ENCODE assay signal across 9 mouse cellular contexts in genomic region chr12:18514171-18514570, GRCm38 (mm10). TPM values are rescaled to one million over a fixed set of nuclear protein-coding genes. Genes with fewer than 3 reads are reported as not detected.
DNase-seq lines count a peak whose midpoint lies in the region; ATAC-seq lines count a peak whose summit lies in the region.
"Had no signal": no experiment of that assay in that cellular context is flagged by ENCODE, and none has a peak within 500 bp of the region (broad histone marks: within the 10 kb centered on the region; RNA-seq: fewer than 3 reads in every experiment).

5730507C01Rik (plus strand) TSS chr12:18514510.

- intact Hi-C loops in left cerebral cortex, postnatal 36 days (cut with DNase I) = no loop called here

- no peaks in the 10 kb centered on the region for H3K9me3 ChIP-seq in intestine, embryonic 14.5 days (ENCODE audit: control insufficient read depth, low read length)

- peak within 1 kb of the TSS; percentile 59 for H3K9ac ChIP-seq in intestine, embryonic 14.5 days (ENCODE audit: low read length)

- H3K4me2 ChIP-seq in intestine, embryonic 14.5 days (ENCODE audit: low read length) = peak within 1 kb of the TSS; percentile 46

- no peaks in the 10 kb centered on the region for H3K36me3 ChIP-seq in intestine, embryonic 14.5 days (ENCODE audit: control insufficient read depth, insufficient read depth, low read length)

- no peaks in the 10 kb centered on the region for H3K27me3 ChIP-seq in intestine, embryonic 14.5 days (replicated peaks; ENCODE audit: control insufficient read depth, insufficient read depth, low read length)

- H3K4me1 ChIP-seq in intestine, embryonic 14.5 days (replicated peaks; ENCODE audit: control insufficient read depth, insufficient read depth, low read length) = no peaks in the 10 kb centered on the region

- ATAC-seq in intestine, embryonic 14.5 days (replicated peaks; ENCODE audit: low FRiP score, low TSS enrichment, low read depth) = peak; percentile 91

- no peak within 1 kb of the TSS for H3K27ac ChIP-seq in intestine, embryonic 14.5 days (ENCODE audit: low read depth)

- peak; percentile 3 for DNase-seq in layer of hippocampus, adult 11-12 months (ENCODE audit: low spot score)
- no peak for DNase-seq in layer of hippocampus, adult 9-10 months (ENCODE audit: low spot score)
- peak; percentile 13 for DNase-seq in gastrocnemius, postnatal 25 days
- peak; percentile 77 for DNase-seq in intestine, embryonic 14.5 days (ENCODE audit: low spot score)
- peak; percentile 5 to 10 for DNase-seq in left cerebral cortex, postnatal 36 days (ENCODE audit: low spot score in 2 of 2)
- peak; percentile 18 for DNase-seq in mesoderm, embryonic 11.5 days (ENCODE audit: low read depth, low spot score)
- DNase-seq in skeletal muscle tissue, adult 2 months (ENCODE audit: low read depth, low spot score) = peak; percentile 0
- DNase-seq in cerebellum, adult 9-10 months = no peak

- peak within 1 kb of the TSS; percentile 44 for H3K4me3 ChIP-seq in intestine, embryonic 14.5 days (ENCODE audit: low read depth, low read length)

- WGBS in intestine, embryonic 14.5 days = 6% methylated on average over 26 of the region's 36 CpGs

RNA-seq across cellular contexts. Expression of gene 5730507C01Rik, which starts in this region (rescaled TPM):
- under 1 TPM in 1 of 2 experiments, not detected in 1; 0.10 TPM for total RNA-seq in gastrocnemius, postnatal 25 days (2021)
- polyA plus RNA-seq in intestine, embryonic 14.5 days (2014; fragmentation: Nextera tagmentation; extraction: Ambion mirVana) = 4.2 and 5.9 TPM in 2 replicates
- under 1 TPM; 0.41 to 0.94 TPM for total RNA-seq in left cerebral cortex, postnatal 36 days (2021)
- polyA plus RNA-seq: C2C12 had no signal

Comparison
In these comparisons a context has a peak if more than half of its experiments do, and no peak if none do; other contexts are left out.
1. DNase-seq: peak in layer of hippocampus, adult 11-12 months (single experiment), intestine, embryonic 14.5 days (single experiment), mesoderm, embryonic 11.5 days (single experiment) and skeletal muscle tissue, adult 2 months (single experiment); none in layer of hippocampus, adult 9-10 months (single experiment) and cerebellum, adult 9-10 months (single experiment).
2. Peak in DNase-seq in gastrocnemius, postnatal 25 days; RNA of the gene not detected or under 1 TPM.
3. Peak in DNase-seq in left cerebral cortex, postnatal 36 days; RNA of the gene not detected or under 1 TPM.